Mouse (Mus musculus): Measurements from ENCODE around the gene Filip1l.

- TF ChIP-seq POLR2A (IDR thresholded peaks at IDR 0.05; ENCODE audit: insufficient read length, low read depth) (no peak), CEBPB (IDR thresholded peaks at IDR 0.05; ENCODE audit: insufficient read depth, poor library complexity, severe bottlenecking) (no peak), POLR2AphosphoS2 (IDR thresholded peaks at IDR 0.05; ENCODE audit: insufficient read length, low read depth) (no peak), MAX (IDR thresholded peaks at IDR 0.05; ENCODE audit: low read depth) (no peak), TCF12 (IDR thresholded peaks at IDR 0.05; ENCODE audit: insufficient read depth, poor library complexity, severe bottlenecking) (no peak), REST (IDR thresholded peaks at IDR 0.05; ENCODE audit: insufficient read depth, insufficient read length) (no peak)
These were observed 126.9 kb downstream of the Filip1l start for GRCm38 (mm10) chr16:57479776-57480175.
